Mouse (Mus musculus): ENCODE results near the gene Thap7. TPM values are rescaled to one million over a fixed set of nuclear protein-coding genes. Genes with fewer than 3 reads are reported as not detected.
A peak's percentile ranks its signal among the peaks of the same experiment; 100 is the strongest.

Thap7 gene
- total RNA-seq, 2 experiments from 2014 or later = 39.6 to 44.0 TPM

- DNase-seq (ENCODE audit: low spot score in 2 of 2) = peak in 1 of 2 experiments; percentile 39
Measured at GRCm38 (mm10) chr16:17491154-17491553, 39.8 kb downstream of the Thap7 start.

DNA sequence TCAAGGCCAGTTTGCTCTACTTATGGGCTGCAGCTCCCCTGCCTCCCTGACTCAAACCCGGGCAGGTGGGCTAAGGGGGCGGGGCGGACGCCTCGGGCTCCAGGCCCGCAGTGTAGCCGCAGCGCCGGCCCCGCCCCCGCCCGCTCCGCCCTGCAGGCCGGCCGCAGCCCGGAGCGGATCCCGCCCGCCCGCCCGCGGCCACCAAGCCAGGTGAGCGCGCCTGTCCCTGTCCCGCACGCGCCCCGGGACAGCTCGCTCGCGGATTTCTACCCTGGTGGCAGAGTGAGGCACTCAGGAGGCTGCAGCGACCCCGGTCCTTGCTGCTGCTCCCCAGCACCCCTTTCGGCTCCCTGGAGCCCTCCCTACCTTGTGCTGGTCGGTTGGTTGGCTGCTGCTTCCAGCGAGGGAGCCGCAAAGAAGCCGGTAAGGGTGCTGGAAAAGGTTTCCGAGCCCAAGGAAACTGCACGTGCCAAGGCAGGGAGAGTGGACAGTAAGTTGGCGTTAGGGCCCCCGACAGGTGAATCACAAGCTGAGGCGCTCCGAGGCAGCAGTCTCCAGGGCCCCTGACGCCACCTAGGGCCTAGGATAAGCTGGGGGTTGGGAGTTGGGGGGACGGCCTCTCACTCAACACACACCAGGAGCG is 41.3 kb downstream of the Thap7 start, which contains the start of gene Aifm3:
Gene Aifm3, plus strand, starts transcription at position 143 of the 643 bp plus-strand sequence.
- no peak for DNase-seq (ENCODE audit: low spot score in 2 of 2)

DNA sequence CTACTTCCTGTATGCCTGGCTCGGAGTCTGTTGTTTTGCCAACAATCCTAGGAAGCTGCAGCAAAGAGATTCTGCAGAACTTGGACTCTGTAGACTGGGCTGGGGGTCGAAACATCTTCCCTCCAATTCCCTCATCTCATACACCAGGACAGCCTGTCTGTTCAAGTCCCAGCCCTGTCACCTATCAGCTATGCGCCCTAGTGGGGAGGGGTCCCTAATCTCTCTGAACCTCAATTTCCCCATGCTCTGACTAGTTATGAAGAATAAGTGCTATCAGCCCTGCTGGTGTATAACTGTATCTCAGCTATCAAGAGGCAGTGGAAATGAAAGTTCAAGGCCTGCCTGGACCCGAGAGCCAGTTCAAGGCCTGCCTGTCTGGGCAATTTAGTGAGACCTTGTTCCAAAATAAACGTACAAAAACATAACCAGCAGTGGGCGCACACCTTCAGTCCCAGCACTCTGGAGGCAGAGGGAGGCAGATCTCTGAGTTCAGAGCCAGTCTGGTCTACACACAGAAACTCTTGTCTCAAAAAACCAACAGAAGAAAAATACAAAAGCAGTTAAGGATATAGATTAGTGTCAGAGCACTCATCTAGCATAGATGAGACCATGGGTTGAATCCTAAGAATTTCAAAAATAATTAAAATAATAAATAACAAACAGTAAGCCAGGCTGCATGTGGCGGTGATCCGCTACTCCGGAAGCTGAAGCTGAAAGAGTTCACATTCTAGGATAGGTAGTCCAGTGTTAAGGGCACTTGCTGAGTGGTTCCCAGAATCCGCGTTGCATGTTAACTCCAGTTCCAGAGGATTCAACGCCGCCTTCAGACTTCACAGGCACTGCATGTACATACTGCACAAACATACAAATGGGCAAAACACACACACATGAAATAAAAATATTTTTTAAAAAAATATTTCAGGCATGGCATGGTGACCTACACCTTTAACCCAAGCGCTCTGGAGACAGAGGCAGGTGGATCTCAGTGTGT is 42.2 kb downstream of the Thap7 start:
- DNase-seq (ENCODE audit: low spot score in 2 of 2) = peak in 1 of 2 experiments; percentile 62

DNA sequence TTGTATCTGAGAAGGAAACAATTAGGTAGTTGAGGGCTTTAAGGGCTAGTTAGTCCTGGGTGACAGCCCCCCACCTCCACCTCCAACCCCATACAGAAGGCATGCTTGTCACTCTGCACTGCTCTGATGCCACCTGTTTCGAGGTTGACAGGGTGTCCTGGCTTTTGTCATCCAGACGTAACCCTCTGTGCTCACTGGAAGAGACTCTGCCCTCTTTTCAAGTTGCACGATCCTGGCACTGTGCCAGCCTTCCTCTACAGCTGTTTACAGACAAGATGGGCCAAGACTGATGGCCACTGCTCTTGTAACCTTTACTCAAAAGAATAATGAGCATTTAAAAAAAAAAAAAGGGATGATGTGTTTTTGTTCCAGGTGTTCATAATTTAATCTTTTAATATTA is 44.4 kb downstream of the Thap7 start:
- DNase-seq (ENCODE audit: low spot score in 2 of 2) = no peak

GRCm38 (mm10) chr16:17481465-17481864 is 49.5 kb downstream of the Thap7 start:
- DNase-seq (ENCODE audit: low spot score in 2 of 2) = no peak

- no peak for DNase-seq (ENCODE audit: low spot score in 2 of 2)
Measured at GRCm38 (mm10) chr16:17478331-17478943, 52.5 kb downstream of the Thap7 start.

Other genes with a start within 250 kb of the Thap7 start
- under 1 TPM; 0.56 to 0.84 TPM for gene Serpind1, start 199.8 kb downstream of the Thap7 start, total RNA-seq (2021)
- gene Snap29, start 125.2 kb downstream of the Thap7 start, total RNA-seq (2021) = 10 to 100 TPM; 23.1 to 24.2 TPM
- 100 to 1,000 TPM; 285 to 292 TPM for gene Pi4ka, start 124.8 kb downstream of the Thap7 start, total RNA-seq (2021)
- 10 to 100 TPM; 40.7 to 41.8 TPM for gene Crkl, start 79.1 kb downstream of the Thap7 start, total RNA-seq (2021)
- 10 to 100 TPM; 98.5 to 98.6 TPM for gene Aifm3, start 41.5 kb downstream of the Thap7 start, total RNA-seq (2021)
- gene Lztr1, start 22.4 kb downstream of the Thap7 start, total RNA-seq (2021) = 100 to 1,000 TPM; 199 to 205 TPM
- gene Lrrc74b, start 30.1 kb upstream of the Thap7 start, total RNA-seq (2021) = under 1 TPM; 0.92 to 0.94 TPM
- gene P2rx6, start 30.7 kb upstream of the Thap7 start, total RNA-seq (2021) = 1 to 10 TPM; 1.0 to 1.2 TPM
- gene Slc7a4, start 52.1 kb upstream of the Thap7 start, total RNA-seq (2021) = 10 to 100 TPM; 86.1 to 99.5 TPM
- gene Smpd4, start 88.2 kb upstream of the Thap7 start, total RNA-seq (2021) = 10 to 100 TPM; 46.4 to 49.9 TPM
- gene Ccdc74a, start 115.3 kb upstream of the Thap7 start, total RNA-seq (2021) = 10 to 100 TPM; 35.3 to 41.0 TPM
- gene Med15, start 201.8 kb upstream of the Thap7 start, total RNA-seq (2021) = 10 to 100 TPM; 68.5 to 76.3 TPM
- 100 to 1,000 TPM in 1 of 2 experiments, 10 to 100 TPM in 1; 86.9 to 100 TPM for gene Klhl22, start 228.5 kb upstream of the Thap7 start, total RNA-seq (2021)